Mouse (Mus musculus): Measurements from ENCODE around the gene Lasp1.

Lasp1 gene

DNA sequence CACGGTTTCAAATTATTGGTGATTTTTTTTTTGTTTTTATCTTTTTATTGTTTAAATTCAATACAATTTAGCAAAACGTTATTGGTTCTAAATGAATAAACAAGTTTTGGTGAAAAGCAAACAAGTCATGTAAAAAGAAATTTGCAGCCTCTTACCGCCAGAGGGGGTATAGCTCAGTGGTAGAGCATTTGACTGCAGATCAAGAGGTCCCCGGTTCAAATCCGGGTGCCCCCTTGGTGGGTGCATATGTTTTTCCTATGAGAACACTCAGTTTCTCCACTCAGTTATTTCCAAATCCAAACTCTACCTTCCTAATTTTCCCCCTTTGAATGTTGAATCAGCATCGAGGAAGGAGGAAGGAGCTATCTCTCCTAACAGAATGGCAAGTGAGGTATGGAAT lies 1.9 kb upstream of the Lasp1 start:
- peak; percentile 85 for DNase-seq (ENCODE audit: low read depth)

DNA sequence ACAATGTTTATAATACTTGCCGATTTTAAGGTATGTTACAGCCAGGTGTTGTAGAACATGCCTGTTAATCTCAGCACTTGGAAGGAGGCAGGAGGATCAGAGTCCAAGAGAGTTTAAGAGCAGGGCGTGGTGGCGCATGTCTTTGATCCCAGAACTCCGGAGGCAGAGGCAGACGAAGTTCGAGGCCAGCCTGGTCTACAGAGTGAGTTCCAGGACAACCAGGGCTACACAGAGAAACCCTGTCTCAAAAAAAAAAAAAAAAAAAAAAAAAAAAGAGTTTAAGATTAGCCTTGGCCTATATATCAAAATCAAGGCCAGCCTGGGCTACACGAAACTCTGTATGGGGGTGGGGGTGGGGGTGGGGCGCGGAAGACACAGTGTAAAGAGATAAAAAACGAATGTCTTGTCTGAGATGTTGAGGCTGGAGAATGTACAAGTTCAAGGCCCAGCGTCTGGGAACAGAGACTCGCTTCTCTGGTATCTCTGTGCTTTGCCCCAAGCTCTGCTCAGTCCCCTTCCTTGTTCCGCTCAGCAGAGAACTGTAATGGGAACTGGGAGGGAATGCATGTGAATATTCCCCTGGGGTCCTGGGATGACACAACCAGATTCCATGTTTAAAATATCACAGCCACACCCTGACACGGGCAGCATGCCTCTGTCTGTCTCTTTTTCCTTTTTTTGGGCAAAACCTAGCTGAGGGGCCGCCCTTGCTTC lies 1.3 kb upstream of the Lasp1 start:
- no peak for DNase-seq (ENCODE audit: low read depth)

DNA sequence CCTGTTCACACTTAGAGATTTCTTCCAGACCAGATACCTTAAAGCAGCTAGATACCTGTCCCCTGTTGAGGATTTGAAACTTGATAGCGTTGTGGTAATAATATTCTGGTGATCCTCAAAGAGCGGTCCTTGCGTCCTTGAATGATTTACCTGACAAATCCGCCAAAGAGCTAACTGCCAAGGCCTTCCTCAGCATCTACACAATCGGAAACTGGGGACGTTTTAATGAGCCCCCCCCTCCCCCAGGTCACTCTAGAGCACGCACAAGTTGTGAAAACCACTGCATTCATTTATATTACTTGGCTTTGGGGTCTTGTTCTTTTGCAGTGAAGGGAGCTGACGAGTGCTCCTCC lies 741 bp upstream of the Lasp1 start:
- DNase-seq (ENCODE audit: low read depth): no peak

DNA sequence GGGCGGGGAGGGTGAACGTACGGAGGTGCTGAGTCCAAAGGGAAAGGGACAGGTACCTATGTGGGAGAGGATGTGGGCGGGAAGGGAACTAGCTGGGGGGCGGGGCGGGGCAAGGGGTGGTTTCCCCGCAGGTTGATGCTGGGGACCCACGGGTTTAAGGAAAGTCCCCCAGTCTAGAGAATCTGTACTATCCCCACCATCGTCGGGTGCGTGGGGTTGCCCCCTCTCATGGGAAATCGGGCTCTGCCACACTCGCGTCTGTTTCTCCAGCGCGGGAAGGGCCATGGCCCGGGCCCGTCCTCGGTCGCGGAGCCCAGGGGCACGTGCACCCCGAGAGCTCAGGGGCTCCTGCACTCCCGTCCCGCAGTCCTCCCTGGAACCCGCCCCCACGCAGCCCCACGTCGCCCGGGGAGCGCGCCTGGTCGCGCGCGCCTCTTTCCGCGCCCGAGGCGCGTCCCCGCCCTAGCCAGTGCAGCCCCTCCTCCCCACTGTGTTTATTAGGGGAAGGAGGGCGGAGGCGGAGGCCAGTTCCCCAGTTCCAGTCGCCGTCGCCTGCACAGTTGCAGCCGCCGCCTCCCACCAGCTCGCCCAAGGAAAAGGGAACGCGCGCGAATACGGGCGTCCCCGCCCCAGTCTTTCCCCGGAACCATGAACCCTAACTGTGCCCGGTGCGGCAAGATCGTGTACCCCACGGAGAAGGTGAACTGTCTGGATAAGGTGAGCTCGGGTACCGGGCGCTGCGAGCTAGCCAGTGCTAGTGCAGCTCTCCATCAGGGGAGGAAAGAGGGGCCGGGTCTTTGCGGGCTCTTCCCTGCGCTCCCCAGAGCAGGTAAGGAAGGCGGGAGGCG lies 570 bp downstream of the Lasp1 start:
- DNase-seq (ENCODE audit: low read depth): peak; percentile 84

DNA sequence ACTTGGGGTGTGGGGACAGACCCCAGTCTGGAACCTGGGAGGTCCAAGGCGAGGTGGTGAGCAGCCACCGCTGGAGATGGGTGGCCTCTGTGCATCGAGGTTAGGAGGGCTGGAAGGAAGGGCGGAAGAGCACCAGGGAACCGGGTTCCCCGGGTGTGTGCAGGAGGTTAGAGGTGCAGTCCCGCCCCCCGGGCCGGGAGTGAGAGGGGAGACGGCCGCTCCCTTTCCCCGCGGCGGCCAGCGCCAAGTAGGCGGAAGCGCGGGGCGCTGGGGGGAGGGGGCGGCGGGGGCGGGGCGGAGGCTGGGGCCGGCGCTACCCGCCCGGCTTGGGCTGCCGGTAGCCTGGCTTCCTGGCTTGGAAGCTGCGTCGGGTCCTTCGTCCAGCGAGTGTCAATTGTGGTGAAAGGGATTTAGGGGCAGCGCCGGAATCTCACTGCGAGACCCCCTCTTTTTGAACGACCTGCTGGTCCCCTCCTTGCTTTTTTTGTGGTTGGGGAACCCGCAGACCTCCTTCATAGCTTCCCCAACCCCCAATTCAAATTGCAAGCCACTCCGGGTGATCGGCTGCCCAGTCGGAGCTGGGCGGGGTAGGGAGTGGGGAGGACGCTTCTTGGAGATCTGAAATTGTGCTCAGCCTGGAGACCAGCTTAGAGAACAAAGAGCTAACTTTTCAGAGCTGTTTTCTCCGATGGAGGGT lies 1.3 kb downstream of the Lasp1 start:
- peak; percentile 78 for DNase-seq (ENCODE audit: low read depth)

DNA sequence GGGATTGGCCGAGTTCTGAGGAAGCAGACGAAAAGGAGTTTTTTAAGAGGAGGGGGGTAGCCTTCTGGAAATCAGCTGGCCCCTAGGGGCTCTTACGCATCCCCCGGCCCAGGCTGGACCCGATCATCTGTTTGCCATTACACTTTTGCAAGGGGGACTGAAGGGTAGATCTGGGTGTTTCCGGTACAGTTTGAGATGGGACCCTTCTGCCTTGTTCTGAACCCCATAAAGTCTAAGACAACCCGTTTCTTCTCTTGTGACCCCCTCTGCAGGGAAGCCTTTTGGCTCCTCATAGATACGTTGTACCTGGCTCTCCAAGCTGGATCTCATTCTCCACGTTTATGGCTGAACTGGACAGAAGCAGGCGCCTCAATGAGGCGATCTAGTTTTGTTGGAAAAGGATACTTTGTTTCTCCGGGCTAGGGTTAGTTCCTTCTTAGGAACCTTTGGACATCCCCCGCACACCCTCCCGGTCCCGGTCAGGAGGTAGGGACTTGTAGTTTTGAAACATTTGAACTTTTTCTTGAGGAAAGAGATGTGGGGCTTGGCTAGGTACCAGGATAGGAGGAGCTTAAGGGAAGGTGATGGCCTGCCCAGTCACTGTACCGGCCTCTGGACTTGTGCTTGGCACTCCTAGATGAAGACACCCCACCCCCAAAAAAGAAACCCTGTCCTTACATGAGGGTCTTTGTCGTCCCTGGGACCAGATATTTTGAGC lies 2.0 kb downstream of the Lasp1 start:
- DNase-seq (ENCODE audit: low read depth): peak; percentile 60

DNA sequence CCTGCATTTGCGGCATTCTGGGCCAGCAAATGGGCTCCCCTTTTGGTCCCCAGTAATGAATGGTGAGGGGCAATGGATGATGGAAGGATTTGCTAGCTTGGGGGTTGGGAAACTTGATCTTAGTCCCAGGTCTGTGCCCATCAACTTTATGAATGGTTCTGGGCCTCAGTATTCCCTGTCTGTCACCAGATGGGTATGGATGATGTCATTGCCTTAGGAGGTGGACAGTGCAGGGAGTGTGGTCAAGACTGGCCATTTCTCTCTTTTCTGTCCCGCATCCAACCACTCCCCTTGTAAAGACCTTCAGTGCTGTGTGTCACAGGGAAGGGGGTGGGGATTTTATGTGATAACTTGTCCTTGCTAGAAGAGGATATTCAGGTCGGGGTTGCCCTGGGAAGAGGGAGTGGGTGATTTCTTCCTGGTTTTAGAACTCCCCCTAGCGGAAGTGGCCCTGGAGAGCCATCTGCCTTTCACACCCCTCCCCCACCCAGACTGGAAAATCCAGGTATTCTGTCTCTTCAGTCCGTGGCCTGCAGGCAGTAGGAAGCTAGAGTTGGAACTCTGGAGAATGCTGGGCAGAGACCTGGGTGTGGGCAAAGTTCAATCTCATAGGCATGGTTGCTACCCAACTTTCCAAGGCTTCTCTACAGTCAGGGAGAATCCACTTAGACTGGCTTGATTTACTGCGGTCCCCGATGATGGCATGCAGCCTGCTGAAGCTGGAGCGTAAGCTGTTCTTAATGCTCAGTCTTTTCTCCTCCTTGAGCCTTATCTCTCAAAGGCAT lies 2.8 kb downstream of the Lasp1 start:
- DNase-seq (ENCODE audit: low read depth): no peak

DNA sequence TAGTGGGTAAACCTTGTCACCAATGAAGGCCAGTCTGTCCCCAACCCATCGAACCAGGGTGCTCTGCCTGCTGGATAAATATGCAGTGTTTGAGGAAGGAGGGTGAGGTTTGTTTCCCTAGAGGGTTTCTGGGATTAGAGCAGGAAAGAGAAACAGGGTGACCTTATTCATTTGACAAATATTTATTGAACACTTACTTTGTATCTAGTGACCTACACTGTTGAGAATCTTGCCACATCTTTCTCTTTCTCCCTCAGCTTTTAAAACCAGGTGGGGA lies 3.3 kb downstream of the Lasp1 start:
- no peak for DNase-seq (ENCODE audit: low read depth)

DNA sequence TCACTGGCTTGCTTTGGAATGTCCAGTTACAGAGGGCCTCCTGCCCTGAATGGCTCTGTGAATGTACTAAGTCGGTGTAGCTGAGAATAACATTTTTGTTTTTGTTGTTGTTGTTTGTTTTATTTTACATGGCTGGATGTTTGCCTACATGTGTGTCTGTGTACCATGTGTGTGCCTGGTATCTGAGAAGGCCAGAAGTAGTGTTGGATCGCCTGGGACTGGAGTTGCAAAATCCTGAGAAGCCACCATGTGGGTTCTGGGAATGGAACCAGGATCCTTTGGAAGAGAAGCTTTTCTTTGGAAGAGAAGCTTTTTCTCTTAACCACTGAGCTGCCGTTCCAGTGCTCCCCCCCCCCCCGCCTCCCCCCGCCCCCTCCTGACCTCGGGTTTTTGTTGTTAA lies 3.7 kb downstream of the Lasp1 start:
- no peak for DNase-seq (ENCODE audit: low read depth)

DNA sequence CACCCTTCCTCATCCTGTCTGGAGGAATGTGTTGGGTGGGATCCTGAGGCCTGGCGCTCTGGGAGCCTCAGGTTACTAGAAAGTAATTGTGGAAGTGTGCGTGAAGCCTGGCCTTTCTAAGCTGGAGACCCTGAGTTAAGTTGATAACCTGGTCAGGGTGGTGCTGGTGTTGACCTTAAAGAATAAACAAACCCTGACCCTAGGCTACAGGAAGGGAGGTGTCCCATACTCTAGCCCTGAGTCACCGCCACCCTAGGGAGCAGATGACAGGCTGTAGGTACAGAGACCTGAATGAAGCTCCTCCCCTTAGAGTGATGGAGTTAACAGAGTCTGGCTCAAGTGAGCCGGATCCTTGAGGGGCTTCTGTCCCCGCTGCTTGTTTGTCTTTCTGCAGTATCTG lies 5.0 kb downstream of the Lasp1 start:
- no peak for DNase-seq (ENCODE audit: low read depth)

DNA sequence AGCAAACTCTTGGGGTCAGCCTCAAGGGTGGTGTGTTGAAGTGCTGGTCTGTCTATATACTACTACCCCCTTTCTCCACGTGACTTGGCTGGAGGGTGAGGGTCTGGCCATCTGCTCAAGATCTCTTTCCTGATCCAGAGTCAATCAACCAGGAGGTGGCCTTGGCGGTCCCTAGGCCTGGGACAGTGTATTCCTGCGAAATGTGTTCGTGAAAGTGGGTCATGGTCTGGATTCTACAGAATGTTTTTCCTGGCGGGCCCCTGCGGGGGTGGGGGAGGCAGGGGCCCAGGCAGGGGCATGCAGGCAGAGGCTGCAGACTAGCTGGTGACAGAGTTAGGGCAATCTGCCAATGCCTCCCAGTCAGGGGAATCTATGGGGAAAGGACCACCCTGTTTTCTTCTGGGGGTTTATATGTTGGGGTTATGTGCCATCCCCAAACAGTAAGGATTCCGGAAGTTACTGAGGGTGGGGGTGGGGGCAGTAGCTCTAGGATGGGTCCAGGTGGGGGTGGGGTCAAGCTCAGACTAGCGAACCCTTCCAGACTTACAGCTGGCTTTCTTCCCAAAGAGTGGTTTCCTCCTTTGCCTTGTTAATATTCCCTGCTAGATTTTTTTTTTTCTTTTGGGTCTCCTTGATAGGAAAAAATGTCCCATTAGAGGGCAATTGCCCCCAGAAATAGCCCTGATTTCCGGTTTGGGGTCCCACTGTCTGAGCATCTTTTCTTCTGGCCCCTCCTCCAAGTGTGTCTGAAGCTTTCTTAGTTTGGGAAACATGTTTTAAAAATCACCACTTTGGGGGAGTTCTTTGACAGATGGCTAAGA lies 6.3 kb downstream of the Lasp1 start:
- no peak for DNase-seq (ENCODE audit: low read depth)

DNA sequence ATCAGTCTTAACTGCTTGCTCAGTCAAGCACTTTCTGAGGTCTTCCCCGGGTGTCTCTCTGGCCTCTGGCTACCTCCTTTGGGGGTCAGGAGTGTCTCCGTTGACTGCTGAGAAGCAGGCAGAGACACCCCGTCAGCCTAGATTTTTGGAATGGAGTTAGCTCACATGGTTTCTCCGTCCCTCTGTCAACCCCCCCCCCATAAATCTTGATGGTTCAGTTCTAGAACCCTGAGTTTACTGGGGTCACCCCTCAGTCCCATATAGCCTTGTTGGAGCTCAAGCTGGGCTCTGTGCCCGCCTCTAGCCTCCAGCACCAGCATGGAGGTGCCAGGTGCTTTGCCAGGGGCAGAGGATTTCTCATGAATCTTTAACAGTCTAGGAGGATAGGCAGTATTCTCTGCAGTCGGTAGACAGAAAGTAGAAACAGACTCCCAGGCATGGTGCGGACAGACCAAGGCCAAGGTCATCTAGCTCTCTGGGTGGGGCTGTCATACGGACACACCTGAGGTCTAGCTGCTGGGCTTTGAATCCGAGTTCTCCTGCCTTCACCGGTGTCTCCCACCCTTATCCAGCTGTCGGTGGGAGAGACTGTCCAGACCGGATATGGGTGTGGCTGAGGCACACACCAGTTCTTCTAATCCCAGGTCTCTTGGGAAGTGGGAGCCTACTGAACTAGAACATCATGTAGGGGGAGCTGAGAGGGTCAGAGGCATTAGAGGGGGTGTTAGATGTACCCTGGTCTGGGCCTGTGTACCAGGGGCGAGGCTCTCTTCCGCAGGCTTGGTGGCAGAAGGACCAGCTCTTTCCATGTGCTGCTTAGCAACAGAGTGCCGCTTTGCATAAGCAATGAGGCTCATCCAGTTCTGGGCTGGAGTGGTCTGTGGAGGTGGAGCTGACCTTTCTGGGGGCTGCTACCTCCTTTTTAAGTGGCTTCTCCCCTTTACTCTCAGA lies 7.1 kb downstream of the Lasp1 start:
- DNase-seq (ENCODE audit: low read depth): no peak

DNA sequence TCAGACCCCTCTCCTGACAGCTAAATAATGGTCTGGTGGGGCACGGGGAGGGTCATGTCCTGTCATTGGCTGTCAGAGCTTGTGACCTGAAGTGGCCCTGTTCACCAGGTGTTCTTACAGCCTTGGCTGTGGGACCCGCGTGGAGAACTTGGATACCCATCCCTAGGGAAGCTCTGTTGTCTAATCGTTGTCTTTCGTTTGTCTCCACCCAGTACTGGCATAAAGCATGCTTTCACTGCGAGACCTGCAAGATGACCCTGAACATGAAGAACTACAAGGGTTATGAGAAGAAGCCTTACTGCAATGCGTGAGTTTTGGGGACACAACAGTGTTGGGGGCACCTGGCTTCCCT lies 7.8 kb downstream of the Lasp1 start:
- no peak for DNase-seq (ENCODE audit: low read depth)

DNA sequence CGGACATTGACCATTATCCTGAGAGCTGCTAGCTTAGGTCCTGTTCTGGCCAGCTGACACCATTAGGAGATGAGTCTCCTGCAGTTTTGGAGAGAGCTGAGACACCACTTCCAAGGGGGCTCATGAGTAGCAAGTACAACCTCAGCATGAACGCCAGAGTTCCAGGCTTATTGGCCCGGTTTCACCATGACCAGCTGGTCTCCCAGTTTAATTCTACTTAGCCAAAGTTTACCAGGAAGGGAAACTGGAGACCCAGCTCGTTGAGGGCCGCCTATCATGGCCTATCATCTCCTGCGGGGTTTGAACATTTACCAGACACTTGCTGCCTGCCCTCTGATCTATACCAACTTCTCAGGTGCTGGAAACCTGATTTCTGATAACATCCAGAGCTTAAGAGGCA lies 8.8 kb downstream of the Lasp1 start:
- DNase-seq (ENCODE audit: low read depth): no peak

DNA sequence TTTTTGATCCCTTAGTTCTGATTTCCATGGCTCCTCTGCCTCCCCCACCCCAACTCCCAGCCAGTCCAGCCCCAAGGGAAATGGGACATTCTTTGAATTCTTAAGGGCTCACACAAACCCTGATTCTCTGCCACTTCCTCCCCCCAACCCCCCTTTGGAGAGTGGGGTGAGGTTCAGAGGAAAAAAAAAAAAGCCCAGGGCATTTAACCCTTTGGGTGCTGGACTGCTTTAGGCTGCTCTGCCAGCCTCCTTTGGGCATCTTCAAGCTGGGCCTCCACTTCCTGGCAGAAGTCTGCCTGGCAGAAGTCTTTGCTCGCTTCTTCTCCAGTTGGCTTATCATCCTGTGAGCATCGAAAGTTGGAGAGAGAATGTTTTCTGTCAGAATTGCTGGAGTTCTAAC lies 9.3 kb downstream of the Lasp1 start:
- no peak for DNase-seq (ENCODE audit: low read depth)

DNA sequence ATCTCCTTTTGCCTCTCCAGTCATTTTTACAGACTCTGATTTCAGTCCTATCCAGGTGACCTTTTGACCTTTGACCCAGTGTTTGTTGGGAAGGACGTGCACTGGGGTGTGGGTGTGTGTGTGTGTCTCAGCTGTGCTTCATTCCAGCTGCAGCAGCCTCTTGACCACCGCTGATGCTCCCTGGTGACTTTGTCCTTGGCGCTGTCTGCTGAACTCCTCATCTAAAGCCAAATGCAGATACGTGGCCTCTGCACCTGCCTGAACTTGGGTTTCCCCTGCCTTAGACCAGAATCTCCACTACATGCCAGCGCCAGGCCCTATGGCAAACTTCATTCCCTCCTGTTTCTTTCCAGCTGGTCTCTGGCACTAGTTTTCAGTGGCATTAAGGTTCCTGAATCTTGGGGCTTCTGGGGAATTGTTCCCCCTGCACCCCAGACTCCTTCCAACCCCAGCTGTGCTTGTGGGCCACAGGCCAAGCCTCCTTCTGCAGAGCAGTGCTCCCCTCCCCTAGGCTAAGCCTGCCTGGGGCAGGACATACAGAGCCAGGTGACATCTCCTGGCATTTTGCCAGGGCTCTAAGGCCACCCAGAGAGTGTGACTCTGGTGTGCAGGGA lies 9.9 kb downstream of the Lasp1 start:
- DNase-seq (ENCODE audit: low read depth): no peak

DNA sequence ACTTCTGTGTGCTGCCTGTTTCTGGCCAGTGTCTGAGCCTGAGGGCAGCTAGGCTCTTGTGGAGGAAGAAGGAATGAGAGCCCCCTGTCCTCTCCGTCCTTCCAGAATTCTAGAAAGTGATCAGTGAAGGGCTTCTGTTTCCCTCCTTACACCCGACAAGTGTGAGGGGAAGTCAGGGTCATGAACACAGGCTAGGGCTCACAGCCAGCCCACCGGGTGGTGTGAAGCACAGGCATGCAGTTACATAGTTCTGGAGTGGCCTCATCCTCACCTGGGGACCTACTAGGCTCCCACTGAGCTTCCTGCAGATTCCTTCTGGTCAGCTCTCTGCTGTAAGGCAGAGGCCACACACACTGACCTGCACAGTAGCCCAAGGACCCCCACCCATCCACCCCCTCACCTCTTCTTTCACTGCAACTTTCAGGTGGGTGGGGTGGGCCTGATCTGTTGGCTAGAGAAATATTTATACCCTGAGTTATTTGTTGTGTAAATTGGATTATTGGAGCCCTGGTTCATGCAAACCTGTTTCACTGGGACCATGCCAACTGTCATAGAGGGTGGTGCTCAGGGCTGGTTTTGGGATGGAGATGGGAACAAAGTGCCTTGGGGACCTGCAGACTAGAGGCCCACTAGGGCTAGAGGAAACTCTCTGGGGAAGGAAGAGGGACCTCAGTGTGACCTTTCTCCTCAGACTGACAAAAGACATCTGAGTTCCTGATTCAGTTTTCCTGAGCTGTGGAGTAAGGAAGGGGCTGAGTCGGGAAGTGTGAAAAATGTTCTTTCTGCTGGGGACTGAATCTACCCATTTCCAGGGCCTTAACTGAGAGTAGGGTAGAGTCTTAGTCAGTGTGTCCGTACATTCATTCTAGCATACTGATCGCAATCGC lies 10.7 kb downstream of the Lasp1 start:
- DNase-seq (ENCODE audit: low read depth): no peak

DNA sequence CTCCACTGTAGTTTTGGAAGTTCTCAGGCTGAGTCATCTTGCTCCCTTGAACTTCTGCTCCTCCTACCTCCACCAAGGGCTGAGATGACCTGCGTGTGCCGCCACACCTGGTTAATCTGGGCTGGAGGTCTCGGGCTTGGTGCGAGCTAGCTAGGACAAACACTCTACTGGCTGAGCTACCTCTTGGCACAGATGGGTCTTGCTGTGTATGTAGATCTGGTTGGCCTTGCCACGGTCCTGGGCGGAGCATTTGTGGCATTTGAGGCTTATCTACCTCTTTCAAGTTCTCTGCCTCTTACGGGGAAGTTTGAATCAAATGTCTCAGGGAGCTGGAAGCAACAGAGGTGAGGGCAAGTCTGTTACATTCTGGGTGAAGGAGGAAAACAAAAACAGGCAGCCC lies 11.6 kb downstream of the Lasp1 start:
- no peak for DNase-seq (ENCODE audit: low read depth)

DNA sequence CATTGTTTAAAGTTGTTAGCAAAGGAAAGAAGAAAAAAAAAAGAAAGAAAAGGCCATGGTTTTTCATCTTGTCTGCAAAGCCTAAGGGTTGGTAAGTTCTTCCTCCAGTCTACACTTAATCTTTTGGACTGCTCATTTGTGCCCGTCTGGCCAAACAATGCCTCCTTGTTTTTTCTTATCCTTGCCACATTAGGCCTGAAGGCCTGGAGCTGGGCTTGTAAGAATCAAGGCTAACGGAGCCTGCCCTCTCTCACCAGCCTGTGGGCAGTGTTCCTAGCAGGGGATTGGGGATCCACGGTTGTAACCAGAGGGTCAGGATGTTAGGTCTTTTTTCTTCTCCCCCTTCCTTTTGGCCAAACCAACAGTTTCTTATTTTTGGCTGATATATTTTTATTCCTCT lies 12.2 kb downstream of the Lasp1 start:
- no peak for DNase-seq (ENCODE audit: low read depth)
